Mouse (Mus musculus): ENCODE measurements around the gene Dock8.
A peak's percentile ranks its signal among the peaks of the same experiment; 100 is the strongest.

DNA sequence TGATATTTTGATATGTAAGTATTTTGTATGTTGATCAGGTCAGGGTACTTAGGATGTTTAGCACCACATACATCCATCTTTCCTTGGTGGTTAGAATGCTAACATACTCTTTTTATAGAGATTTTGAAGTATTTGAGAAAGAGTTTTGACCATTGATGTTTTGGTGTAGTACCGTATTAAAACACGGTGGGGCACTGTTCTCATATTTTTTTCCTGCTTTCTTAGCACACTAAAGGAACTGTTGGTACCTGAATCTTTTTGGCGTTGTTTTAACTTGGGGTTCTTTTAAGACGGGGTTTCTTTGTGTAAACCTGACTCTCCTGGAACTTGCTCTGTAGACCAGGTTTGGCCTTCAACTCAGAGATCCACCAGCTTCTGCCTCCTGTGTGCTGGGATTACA is 133.0 kb downstream of the Dock8 start:
- no peak for TF ChIP-seq MAFK (IDR thresholded peaks at IDR 0.05; ENCODE audit: borderline replicate concordance, low read depth, low read length)
- no peak for TF ChIP-seq ZMIZ1 (IDR thresholded peaks at IDR 0.05; ENCODE audit: low read depth, low read length)
- TF ChIP-seq EP300 (IDR thresholded peaks at IDR 0.05; ENCODE audit: low read depth in 1 of 2, low read length in 2 of 2) = no peak
- no peak for TF ChIP-seq MAX (IDR thresholded peaks at IDR 0.05; ENCODE audit: low read length)
- no peak for TF ChIP-seq USF2 (IDR thresholded peaks at IDR 0.05; ENCODE audit: borderline replicate concordance in 1 of 2, insufficient read depth in 1 of 2, low read depth in 1 of 2, low read length in 2 of 2)
- no peak for TF ChIP-seq HCFC1 (IDR thresholded peaks at IDR 0.05; ENCODE audit: low read depth, low read length)
- TF ChIP-seq GABPA (IDR thresholded peaks at IDR 0.05; ENCODE audit: low read depth, low read length) = no peak
- TF ChIP-seq CTCF (IDR thresholded peaks at IDR 0.05 in 2 of 3, conservative IDR thresholded peaks at IDR 0.05 in 1 of 3; ENCODE audit: control insufficient read depth in 1 of 3, insufficient read depth in 1 of 3, low read depth in 2 of 3, low read length in 3 of 3, poor library complexity in 1 of 3, severe bottlenecking in 1 of 3) = peak in 2 of 3 experiments; percentile 25 to 49; a peak in 4 of 6 replicates

All from MEL (cell line).